Mouse (Mus musculus) lung, embryonic 14.5 days (tissue): ENCODE results near the gene Gm20695. TPM values are rescaled to one million over a fixed set of nuclear protein-coding genes. Genes with fewer than 3 reads are reported as not detected.

Source experiments
- ATAC-seq: fragments of 200-750 bp; cut with Nextera tagmentation; 2 replicates; pipeline ENCODE4 v1.8.0; 2017; ENCODE audit warnings: mild to moderate bottlenecking, moderate TSS enrichment, moderate library complexity; ENCODE audit not compliant: insufficient read depth
- DNase-seq: peaks from one replicate; pipeline ENCODE4 v3.0.0-alpha.2; 2015
- H3K27ac ChIP-seq: fragments of 300-500 bp; sonication (generic); 2 replicates; pipeline ENCODE4 v1.5.1; 2014; ENCODE audit warnings: low read depth, mild to moderate bottlenecking, moderate library complexity
- H3K27me3 ChIP-seq: fragments of 300-500 bp; sonication (generic); 2 replicates; pipeline ENCODE4 v1.6.1; 2014; ENCODE audit warnings: low read length, control low read depth; ENCODE audit not compliant: insufficient read depth
- H3K36me3 ChIP-seq: fragments of 300-500 bp; sonication (generic); 2 replicates; pipeline ENCODE4 v1.6.1; 2014; ENCODE audit warnings: control low read depth; ENCODE audit not compliant: insufficient read depth
- H3K4me1 ChIP-seq: fragments of 300-500 bp; sonication (generic); 2 replicates; pipeline ENCODE4 v1.6.1; 2014; ENCODE audit warnings: antibody characterized with exemption, control low read depth; ENCODE audit not compliant: insufficient read depth
- H3K4me2 ChIP-seq: fragments of 300-500 bp; sonication (generic); 2 replicates; pipeline ENCODE4 v1.6.1; 2014; ENCODE audit warnings: mild to moderate bottlenecking
- H3K4me3 ChIP-seq: fragments of 300-500 bp; sonication (generic); 2 replicates; pipeline ENCODE4 v1.5.1; 2014; ENCODE audit warnings: low read depth, low read length
- H3K9ac ChIP-seq: fragments of 300-500 bp; sonication (generic); 2 replicates; pipeline ENCODE4 v1.6.1; 2014
- H3K9me3 ChIP-seq: fragments of 300-500 bp; sonication (generic); 2 replicates; pipeline ENCODE4 v1.6.1; 2016; ENCODE audit warnings: low read depth, low read length, control low read depth
- CTCF ChIP-seq: IDR thresholded peaks from 2 replicates; pipeline ENCODE4 v1.5.1; 2016; ENCODE audit warnings: antibody characterized with exemption, low read depth
- WGBS: fragments of 180-500 bp; shearing (Covaris S2); extraction: QIAGEN DNeasy Blood & Tissue Kit; methylation state at CpG from one replicate; pipeline ENCODE4 v1.1.7; 2014; 5-methylcytosine and 5-hydroxymethylcytosine counted together
- polyA plus RNA-seq: library from polyadenylated mRNA; unstranded; fragments of >200 nt; fragmentation: Nextera tagmentation; extraction: Ambion mirVana; gene quantifications from 2 replicates; pipeline ENCODE4 v1.2.1, GENCODE M21; 2014

Gene Gm20695
- 2.3 and 2.4 TPM in 2 replicates for polyA plus RNA-seq

GRCm38 (mm10) chr16:3884201-3885064 lies at the start of gene Gm20695, which contains the start of gene Zfp597:
TSS of gene Gm20695 (plus strand) at chr16:3884648.
TSS of gene Zfp597 (minus strand) at chr16:3884561.
- peak within 1 kb of the TSS; percentile 79 for H3K4me2 ChIP-seq
- under 1% methylated on average over 88 of the region's 88 CpGs for WGBS
- ATAC-seq, result peak; percentile 99
- peak within 1 kb of the TSS; percentile 79 for H3K4me3 ChIP-seq
- H3K27ac ChIP-seq, result peak within 1 kb of the TSS; percentile 92
- no peaks in the 10 kb centered on the region for H3K27me3 ChIP-seq
- H3K36me3 ChIP-seq, result 0 out of 2 replicates have a peak, but pooled peaks cover 2% of the 10 kb centered on the region
- TF ChIP-seq CTCF, result peak; percentile 38
- peaks cover 6% of the 10 kb centered on the region; the same call in 1 of the 2 replicates for H3K4me1 ChIP-seq
- peak; percentile 97 for DNase-seq
- H3K9me3 ChIP-seq, result no peaks in the 10 kb centered on the region
- H3K9ac ChIP-seq, result peak within 1 kb of the TSS; percentile 89

DNA sequence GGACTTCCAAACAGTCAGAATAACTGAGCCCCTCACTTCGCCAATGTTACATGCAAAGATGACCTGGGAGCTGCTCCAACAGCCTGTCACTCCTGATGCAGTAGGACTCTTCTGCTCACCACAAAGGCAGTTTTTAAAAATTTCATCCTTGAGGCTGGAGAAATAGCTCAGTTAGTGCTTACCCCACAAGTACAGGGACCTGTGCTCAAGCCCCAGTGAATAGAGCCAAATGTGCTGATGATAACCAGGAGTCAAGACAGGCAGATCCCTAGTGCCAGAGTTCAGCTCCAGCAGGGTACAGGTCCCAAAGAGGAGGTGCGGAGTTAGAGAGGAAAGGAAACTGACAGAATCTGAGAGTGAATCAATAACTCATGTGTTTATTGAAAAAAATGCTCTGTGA lies 49.0 kb upstream of the Gm20695 start:
- ATAC-seq (no peak), DNase-seq (no peak)
- no peaks in the 10 kb centered on the region for H3K9me3 ChIP-seq
- H3K9ac ChIP-seq, result no peak overlapping the region
- no peak for TF ChIP-seq CTCF
- H3K27me3 ChIP-seq, result no peaks in the 10 kb centered on the region
- no peak overlapping the region for H3K4me2 ChIP-seq
- no peaks in the 10 kb centered on the region for H3K4me1 ChIP-seq
- WGBS, result 68% methylated on average over 2 of the region's 2 CpGs
- H3K27ac ChIP-seq, result no peak overlapping the region
- H3K4me3 ChIP-seq, result no peak overlapping the region
- H3K36me3 ChIP-seq, result no peaks in the 10 kb centered on the region

GRCm38 (mm10) chr16:3839157-3839885 lies 45.1 kb upstream of the Gm20695 start:
- ATAC-seq (peak; percentile 35; the same call in 1 of the 2 replicates), DNase-seq (peak; percentile 64)

DNA sequence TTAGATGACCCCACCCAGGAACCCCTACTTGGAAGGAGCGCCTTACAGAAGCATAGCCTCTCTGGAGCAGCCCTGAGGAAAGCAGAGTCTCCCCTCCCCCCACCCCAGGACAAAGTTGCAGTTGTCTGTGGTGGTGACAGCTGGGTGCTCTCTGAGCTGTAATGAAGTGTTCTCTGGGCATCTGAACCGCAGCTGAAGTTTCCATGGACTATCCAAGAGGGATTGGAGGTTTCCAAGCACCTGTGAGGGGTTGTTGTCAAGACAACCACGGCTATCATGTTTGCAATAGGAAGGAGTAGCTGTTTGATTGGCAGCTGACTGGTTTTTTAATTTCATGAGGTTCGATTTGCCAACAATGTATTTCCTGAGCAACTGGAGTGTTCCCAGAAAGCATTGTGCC lies 41.5 kb upstream of the Gm20695 start:
- Histone ChIP-seq H3K4me2 (no peak overlapping the region), H3K27ac (no peak overlapping the region), H3K9me3 (no peaks in the 10 kb centered on the region), H3K9ac (no peak overlapping the region), H3K36me3 (no peaks in the 10 kb centered on the region), H3K4me1 (0 out of 2 replicates have a peak, but pooled peaks cover 3% of the 10 kb centered on the region), H3K27me3 (no peaks in the 10 kb centered on the region), H3K4me3 (no peak overlapping the region)
- no peak for TF ChIP-seq CTCF
- WGBS, result 20% methylated on average over 4 of the region's 4 CpGs
- ATAC-seq, result no peak
- no peak for DNase-seq

More at GRCm38 (mm10) chr16:3839157-3839885, 45.1 kb upstream of the Gm20695 start:
- no peaks in the 10 kb centered on the region for H3K9me3 ChIP-seq
- no peaks in the 10 kb centered on the region for H3K4me1 ChIP-seq
- no peak overlapping the region for H3K9ac ChIP-seq
- no peak overlapping the region for H3K4me3 ChIP-seq
- H3K4me2 ChIP-seq, result no peak overlapping the region
- peak; percentile 59 for TF ChIP-seq CTCF
- no peak overlapping the region for H3K27ac ChIP-seq
- WGBS, result 54% methylated on average over 17 of the region's 17 CpGs
- no peaks in the 10 kb centered on the region for H3K36me3 ChIP-seq
- H3K27me3 ChIP-seq, result no peaks in the 10 kb centered on the region

- Histone ChIP-seq H3K4me1 (0 out of 2 replicates have a peak, but pooled peaks cover 3% of the 10 kb centered on the region), H3K36me3 (no peaks in the 10 kb centered on the region), H3K27ac (no peak overlapping the region), H3K9me3 (no peaks in the 10 kb centered on the region), H3K4me3 (no peak overlapping the region), H3K9ac (no peak overlapping the region), H3K27me3 (no peaks in the 10 kb centered on the region), H3K4me2 (no peak overlapping the region)
- ATAC-seq (no peak), DNase-seq (no peak)
- WGBS, result 50% methylated on average over 1 of the region's 1 CpGs
- no peak for TF ChIP-seq CTCF
Observed at GRCm38 (mm10) chr16:3843796-3844195, 40.7 kb upstream of the Gm20695 start.

DNA sequence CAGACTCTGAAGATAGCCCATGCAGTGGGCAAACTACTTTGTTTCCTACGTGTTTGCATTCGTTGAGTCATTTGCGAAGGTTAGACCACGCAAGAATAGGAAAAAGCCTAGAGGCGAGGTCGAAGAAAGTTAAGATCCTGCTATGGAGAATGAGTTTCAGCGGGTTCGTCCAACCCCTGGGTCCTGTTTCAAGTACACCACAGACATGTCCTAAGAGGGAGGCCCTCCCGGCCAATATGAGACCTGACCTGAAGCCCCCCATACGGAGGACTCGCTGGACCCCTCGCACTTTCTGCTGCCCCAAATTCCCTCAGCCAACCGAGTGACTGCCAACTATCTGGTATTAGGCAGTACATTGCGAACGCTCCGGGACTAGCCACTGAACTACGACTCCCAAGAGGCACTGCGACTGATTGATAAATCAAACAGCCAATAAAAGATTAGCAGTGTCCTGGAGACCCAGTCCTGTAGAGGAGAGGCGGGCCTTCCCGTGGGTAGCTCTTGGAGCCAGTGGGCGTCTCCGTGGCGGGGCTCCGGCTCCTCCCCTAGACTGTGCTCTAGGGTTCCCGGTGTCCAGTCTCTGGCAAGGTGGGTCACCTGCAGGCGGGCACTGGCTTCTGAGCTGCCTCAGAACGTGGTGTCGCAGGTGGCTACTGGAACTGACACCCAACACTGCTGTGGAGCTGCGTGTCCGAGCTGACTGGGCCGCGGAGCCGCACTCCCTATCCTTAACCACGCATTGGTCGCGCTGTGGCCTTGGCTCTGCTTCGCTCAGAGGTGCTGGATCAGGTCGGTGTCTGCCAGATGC lies 37.5 kb upstream of the Gm20695 start, which contains the start of gene Zfp174:
Gene Zfp174, plus strand, starts transcription at position 558 of the 808 bp plus-strand sequence.
- Histone ChIP-seq H3K4me3 (peak within 1 kb of the TSS; percentile 62), H3K4me2 (peak within 1 kb of the TSS; percentile 76), H3K9ac (peak within 1 kb of the TSS; percentile 70), H3K9me3 (no peaks in the 10 kb centered on the region), H3K27ac (no peak within 1 kb of the TSS), H3K4me1 (0 out of 2 replicates have a peak, but pooled peaks cover 3% of the 10 kb centered on the region), H3K36me3 (no peaks in the 10 kb centered on the region), H3K27me3 (no peaks in the 10 kb centered on the region)
- 2% methylated on average over 38 of the region's 38 CpGs for WGBS
- ATAC-seq, result peak; percentile 99
- DNase-seq, result peak; percentile 98
- TF ChIP-seq CTCF, result peak; percentile 25; the same call in 1 of the 2 replicates
